Mouse (Mus musculus) splenic B cell, adult 2 months (primary cell): ENCODE data around the gene Dad1.

ENCODE experiments used
- DNase-seq: peaks from one replicate; pipeline ENCODE4 v3.0.0-alpha.2; 2011; ENCODE audit warnings: low read depth, low spot score
- H3K27me3 ChIP-seq: 2 replicates; pipeline ENCODE4 v1.6.1; 2012; ENCODE audit warnings: mild to moderate bottlenecking, low read length, moderate library complexity, mixed read lengths; ENCODE audit not compliant: control insufficient read depth, poor library complexity, insufficient read depth, severe bottlenecking
- H3K36me3 ChIP-seq: 2 replicates; pipeline ENCODE4 v1.6.1; 2012; ENCODE audit warnings: mild to moderate bottlenecking, low read length, moderate library complexity, mixed read lengths; ENCODE audit not compliant: control insufficient read depth, poor library complexity, insufficient read depth, severe bottlenecking

Gene Dad1

GRCm38 (mm10) chr14:54211755-54212154 is 42.1 kb downstream of the Dad1 start:
- DNase-seq: no peak
- no peaks in the 10 kb centered on the region for H3K36me3 ChIP-seq

GRCm38 (mm10) chr14:54211199-54211598 is 42.7 kb downstream of the Dad1 start:
- no peaks in the 10 kb centered on the region for H3K27me3 ChIP-seq
- DNase-seq: no peak
- no peaks in the 10 kb centered on the region for H3K36me3 ChIP-seq

More at GRCm38 (mm10) chr14:54211755-54212154, 42.1 kb downstream of the Dad1 start:
- H3K27me3 ChIP-seq: no peaks in the 10 kb centered on the region

- DNase-seq: no peak
- H3K27me3 ChIP-seq: no peaks in the 10 kb centered on the region
- no peaks in the 10 kb centered on the region for H3K36me3 ChIP-seq
These were observed 43.5 kb downstream of the Dad1 start for GRCm38 (mm10) chr14:54210401-54210800.

GRCm38 (mm10) chr14:54209932-54210331 is 44.0 kb downstream of the Dad1 start:
- no peak for DNase-seq
- Histone ChIP-seq H3K36me3 (no peaks in the 10 kb centered on the region), H3K27me3 (no peaks in the 10 kb centered on the region)

- Histone ChIP-seq H3K36me3 (no peaks in the 10 kb centered on the region), H3K27me3 (no peaks in the 10 kb centered on the region)
- DNase-seq: no peak
These were observed 45.2 kb downstream of the Dad1 start for GRCm38 (mm10) chr14:54208741-54209140.

- Histone ChIP-seq H3K27me3 (no peaks in the 10 kb centered on the region), H3K36me3 (no peaks in the 10 kb centered on the region)
- DNase-seq: no peak
These were observed 46.0 kb downstream of the Dad1 start for GRCm38 (mm10) chr14:54207924-54208323.

- no peak for DNase-seq
- Histone ChIP-seq H3K27me3 (no peaks in the 10 kb centered on the region), H3K36me3 (no peaks in the 10 kb centered on the region)
These were observed 47.0 kb downstream of the Dad1 start for GRCm38 (mm10) chr14:54206750-54207550.

- Histone ChIP-seq H3K36me3 (no peaks in the 10 kb centered on the region), H3K27me3 (no peaks in the 10 kb centered on the region)
- DNase-seq: no peak
These were observed 47.6 kb downstream of the Dad1 start for GRCm38 (mm10) chr14:54206309-54206708.

- DNase-seq: no peak
- Histone ChIP-seq H3K27me3 (no peaks in the 10 kb centered on the region), H3K36me3 (no peaks in the 10 kb centered on the region)
These were observed 48.0 kb downstream of the Dad1 start for GRCm38 (mm10) chr14:54205904-54206303.

- Histone ChIP-seq H3K27me3 (no peaks in the 10 kb centered on the region), H3K36me3 (no peaks in the 10 kb centered on the region)
- no peak for DNase-seq
These were observed 49.1 kb downstream of the Dad1 start for GRCm38 (mm10) chr14:54204786-54205185.

- no peak for DNase-seq
- Histone ChIP-seq H3K27me3 (no peaks in the 10 kb centered on the region), H3K36me3 (no peaks in the 10 kb centered on the region)
These were observed 49.6 kb downstream of the Dad1 start for GRCm38 (mm10) chr14:54204311-54204710.

- Histone ChIP-seq H3K36me3 (no peaks in the 10 kb centered on the region), H3K27me3 (no peaks in the 10 kb centered on the region)
- no peak for DNase-seq
These were observed 50.1 kb downstream of the Dad1 start for GRCm38 (mm10) chr14:54203776-54204175.

- H3K36me3 ChIP-seq: no peaks in the 10 kb centered on the region
- DNase-seq: no peak
- no peaks in the 10 kb centered on the region for H3K27me3 ChIP-seq
These were observed 50.7 kb downstream of the Dad1 start for GRCm38 (mm10) chr14:54203207-54203606.

- no peaks in the 10 kb centered on the region for H3K36me3 ChIP-seq
- no peaks in the 10 kb centered on the region for H3K27me3 ChIP-seq
- DNase-seq: no peak
These were observed 53.5 kb downstream of the Dad1 start for GRCm38 (mm10) chr14:54200363-54200762.

- no peak for DNase-seq
- Histone ChIP-seq H3K27me3 (no peaks in the 10 kb centered on the region), H3K36me3 (no peaks in the 10 kb centered on the region)
These were observed 54.2 kb downstream of the Dad1 start for GRCm38 (mm10) chr14:54199662-54200061.

GRCm38 (mm10) chr14:54197740-54198139 is 56.2 kb downstream of the Dad1 start:
- no peak for DNase-seq
- no peaks in the 10 kb centered on the region for H3K36me3 ChIP-seq

More at GRCm38 (mm10) chr14:54197740-54198139, 56.2 kb downstream of the Dad1 start:
- no peaks in the 10 kb centered on the region for H3K27me3 ChIP-seq
